8 mouse cellular contexts compared by ENCODE assay signal in the genomic region with DNA sequence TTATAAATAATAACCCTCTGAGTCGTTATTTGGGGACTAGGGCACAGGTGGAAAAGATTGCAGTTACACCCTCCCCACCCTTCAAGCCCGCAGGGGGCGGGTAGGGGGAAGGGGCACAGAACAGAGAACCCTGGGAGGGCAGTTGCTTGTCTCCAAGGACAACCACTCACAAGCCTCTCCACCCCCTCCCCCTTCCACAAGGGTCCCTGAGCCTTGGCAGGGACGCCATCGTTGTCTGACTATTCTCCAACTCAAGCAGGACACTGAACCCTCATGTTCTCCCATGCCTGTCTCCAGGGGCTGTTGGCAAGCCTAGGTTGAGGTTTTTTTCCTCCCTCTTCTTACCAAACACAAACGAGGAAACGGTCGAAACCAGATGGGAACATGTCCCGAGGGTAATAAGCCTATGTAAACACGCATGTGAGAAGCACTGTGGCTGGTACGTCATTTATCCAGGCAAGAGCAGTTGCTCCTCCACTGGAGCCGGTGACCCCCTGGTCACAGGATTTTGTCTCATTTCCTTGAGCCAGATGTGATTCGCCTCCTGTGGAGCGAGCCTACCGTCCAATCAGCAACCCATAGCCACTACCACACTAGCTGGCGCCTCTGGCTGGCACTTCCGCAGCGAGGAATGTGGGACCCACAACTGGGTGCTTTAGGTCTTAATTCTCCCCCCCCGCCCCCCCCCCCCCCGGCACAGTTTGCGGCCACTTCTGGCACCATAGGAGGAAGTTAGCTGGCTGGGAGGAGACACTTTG. TPM values are rescaled to one million over a fixed set of nuclear protein-coding genes. Genes with fewer than 3 reads are reported as not detected.
DNase-seq lines count a peak whose midpoint lies in the region; ATAC-seq and TF ChIP-seq lines count a peak whose summit lies in the region.

No protein-coding gene starts in this region.

- TF ChIP-seq CTCF in kidney, adult 2 months (conservative IDR thresholded peaks at IDR 0.05; ENCODE audit: insufficient read depth, insufficient read length, low read depth, low read length): no peak
- TF ChIP-seq CTCF in liver, embryonic 14.5 days (IDR thresholded peaks at IDR 0.05; ENCODE audit: low read depth): no peak

- TF ChIP-seq EP300 in liver, embryonic 14.5 days (IDR thresholded peaks at IDR 0.05; ENCODE audit: low read depth): no peak

- H3K36me3 ChIP-seq in kidney, adult 2 months (ENCODE audit: control insufficient read depth, insufficient read depth, low read length): no peaks in the 10 kb centered on the region
- peaks cover 4% of the 10 kb centered on the region; the same call in 1 of the 2 replicates for H3K36me3 ChIP-seq in hindbrain, embryonic 12.5 days
- H3K36me3 ChIP-seq in liver, embryonic 14.5 days (replicated peaks; ENCODE audit: control insufficient read depth, insufficient read depth, low read depth): no peaks in the 10 kb centered on the region; the same call in none of the 2 replicates

- peak overlapping the region; percentile 4; the same call in 1 of the 2 replicates for H3K4me3 ChIP-seq in kidney, adult 2 months (ENCODE audit: insufficient read depth, low read depth, low read length)
- no peak overlapping the region for H3K4me3 ChIP-seq in hindbrain, embryonic 12.5 days
- H3K4me3 ChIP-seq in liver, embryonic 14.5 days (ENCODE audit: insufficient read depth in 1 of 2, low read depth in 2 of 2, low read length in 2 of 2): no peak overlapping the region

- peak overlapping the region; percentile 33 for H3K4me2 ChIP-seq in hindbrain, embryonic 12.5 days (replicated peaks)
- peak overlapping the region; percentile 2 for H3K4me2 ChIP-seq in liver, embryonic 14.5 days (ENCODE audit: low read depth)

- 15% methylated on average over 20 of the region's 21 CpGs for whole genome bisulfite sequencing in kidney, adult 2 months
- WGBS in hindbrain, embryonic 12.5 days: 12% methylated on average over 18 of the region's 21 CpGs
- WGBS in liver, embryonic 14.5 days (ENCODE audit: insufficient replicate concordance): 9% methylated on average over 20 of the region's 21 CpGs

- no peaks in the 10 kb centered on the region for H3K9me3 ChIP-seq in hindbrain, embryonic 12.5 days (replicated peaks)
- H3K9me3 ChIP-seq in liver, embryonic 14.5 days (ENCODE audit: control insufficient read depth, low read length): no peaks in the 10 kb centered on the region

- H3K27ac ChIP-seq in kidney, adult 2 months (ENCODE audit: insufficient read depth, low read depth, low read length): peak overlapping the region; percentile 18
- peak overlapping the region; percentile 50; the same call in 1 of the 2 replicates for H3K27ac ChIP-seq in hindbrain, embryonic 12.5 days
- H3K27ac ChIP-seq in liver, embryonic 14.5 days: no peak overlapping the region

- H3K27me3 ChIP-seq in kidney, adult 2 months (replicated peaks; ENCODE audit: control insufficient read depth, insufficient read depth, low read length): no peaks in the 10 kb centered on the region
- H3K27me3 ChIP-seq in hindbrain, embryonic 12.5 days: peaks cover 30% of the 10 kb centered on the region
- H3K27me3 ChIP-seq in liver, embryonic 14.5 days (ENCODE audit: control insufficient read depth, insufficient read depth, low read length): peaks cover 44% of the 10 kb centered on the region

- peaks cover 15% of the 10 kb centered on the region for H3K4me1 ChIP-seq in kidney, adult 2 months (ENCODE audit: control insufficient read depth, insufficient read depth, low read length)
- H3K4me1 ChIP-seq in hindbrain, embryonic 12.5 days: peaks cover 37% of the 10 kb centered on the region
- H3K4me1 ChIP-seq in liver, embryonic 14.5 days (replicated peaks; ENCODE audit: control insufficient read depth in 2 of 2, insufficient read depth in 2 of 2, low read length in 1 of 2): no peaks in the 10 kb centered on the region; a peak in 1 of 4 replicates

- DNase-seq in kidney, adult 2 months: peak; percentile 58
- DNase-seq in kidney, adult 11 months: no peak
- DNase-seq in liver, embryonic 14.5 days (ENCODE audit: low read depth in 3 of 3, low spot score in 3 of 3): no peak
- DNase-seq in neural tube, embryonic 10.5 days (ENCODE audit: extremely low spot score, low spot score): peak; percentile 44
- DNase-seq in urinary bladder, adult 2 months (ENCODE audit: low spot score): no peak
- no peak for DNase-seq in adrenal gland, postnatal 10 days
- DNase-seq in c-Kit-positive CD71-positive TER-119-positive erythroid progenitor cells, embryonic 14.5 days (ENCODE audit: low spot score): no peak

- TF ChIP-seq POLR2A in kidney, adult 2 months (IDR thresholded peaks at IDR 0.05; ENCODE audit: low read depth, low read length): no peak

- no peak overlapping the region for H3K9ac ChIP-seq in hindbrain, embryonic 12.5 days
- H3K9ac ChIP-seq in liver, embryonic 14.5 days (replicated peaks): no peak overlapping the region

- ATAC-seq in hindbrain, embryonic 12.5 days (ENCODE audit: low FRiP score): peak; percentile 45
- no peak; the same call in 1 of the 2 replicates for ATAC-seq in liver, embryonic 14.5 days (ENCODE audit: insufficient read depth)

RNA-seq across cellular contexts. Expression of a gene that starts 11.2 kb away (rescaled TPM):
- 11.3 and 17.0 TPM in 2 replicates for polyA plus RNA-seq in kidney, adult 2 months (2012; rRNA removed)
- polyA plus RNA-seq in hindbrain, embryonic 12.5 days (2016; fragmentation: Nextera tagmentation; extraction: Ambion mirVana): 0.92 and 1.3 TPM in 2 replicates
- polyA plus RNA-seq in liver, embryonic 14.5 days (2012; rRNA removed): 0.56 and 0.67 TPM in 2 replicates
- polyA plus RNA-seq in liver, embryonic 14.5 days (2014; fragmentation: Nextera tagmentation; extraction: Ambion mirVana): 0.06 and 0.10 TPM in 2 replicates
- polyA plus RNA-seq in urinary bladder, adult 2 months (2012; rRNA removed): 45.2 and 52.6 TPM in 2 replicates
- 1 to 10 TPM; 7.4 to 9.4 TPM for total RNA-seq in adrenal gland, postnatal 10 days (2021)

RNA-seq across cellular contexts. Expression of a gene that starts 37.0 kb away (rescaled TPM):
- 32.5 and 35.1 TPM in 2 replicates for polyA plus RNA-seq in kidney, adult 2 months (2012; rRNA removed)
- polyA plus RNA-seq in hindbrain, embryonic 12.5 days (2016; fragmentation: Nextera tagmentation; extraction: Ambion mirVana): 139 and 147 TPM in 2 replicates
- polyA plus RNA-seq in liver, embryonic 14.5 days (2012; rRNA removed): 35.3 and 43.4 TPM in 2 replicates
- polyA plus RNA-seq in liver, embryonic 14.5 days (2014; fragmentation: Nextera tagmentation; extraction: Ambion mirVana): 45.3 and 55.7 TPM in 2 replicates
- 48.1 and 60.6 TPM in 2 replicates for polyA plus RNA-seq in urinary bladder, adult 2 months (2012; rRNA removed)
- total RNA-seq in adrenal gland, postnatal 10 days (2021): 10 to 100 TPM; 65.9 to 68.7 TPM

Comparison
In these comparisons a context has a peak if more than half of its experiments do, and no peak if none do; other contexts are left out.
1. DNase-seq: peak in kidney, adult 2 months (single experiment) and neural tube, embryonic 10.5 days (single experiment); none in kidney, adult 11 months (single experiment), liver, embryonic 14.5 days (0 of 3), urinary bladder, adult 2 months (single experiment), adrenal gland, postnatal 10 days (single experiment) and c-Kit-positive CD71-positive TER-119-positive erythroid progenitor cells, embryonic 14.5 days (single experiment).